ENCODE assay signal across 8 mouse cellular contexts in the genomic region with DNA sequence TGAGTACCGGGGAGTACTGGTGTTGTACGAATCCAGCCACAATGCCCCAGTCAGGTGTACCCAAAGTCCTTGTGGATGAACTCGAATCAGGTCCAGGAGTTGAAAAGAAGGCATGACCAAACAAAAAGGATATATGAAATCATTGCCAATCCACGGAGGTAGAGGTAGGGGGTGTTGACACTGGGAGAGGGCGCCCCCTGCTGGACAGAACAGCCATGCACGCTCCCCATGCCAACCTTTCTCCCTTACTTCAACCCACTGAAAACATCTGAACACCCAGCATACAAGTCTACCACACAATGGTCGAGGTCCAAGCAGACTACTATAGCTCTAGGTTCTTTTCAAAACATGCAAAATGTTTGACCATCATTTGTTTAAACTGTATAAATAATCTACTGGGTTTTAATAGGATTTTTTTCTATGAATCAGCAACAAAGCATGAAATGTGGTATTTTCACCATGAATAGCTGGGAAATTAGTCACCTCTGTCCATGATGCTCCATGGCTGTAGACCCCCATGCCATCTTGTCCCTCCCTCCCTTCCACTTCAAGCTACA. TPM values are rescaled to one million over a fixed set of nuclear protein-coding genes. Genes with fewer than 3 reads are reported as not detected.
DNase-seq lines count a peak whose midpoint lies in the region; ATAC-seq and TF ChIP-seq lines count a peak whose summit lies in the region.

No protein-coding gene starts in this region.

- no peaks in the 10 kb centered on the region for H3K9me3 ChIP-seq in kidney, embryonic 15.5 days (replicated peaks)
- H3K9me3 ChIP-seq in G1E (replicated peaks): no peaks in the 10 kb centered on the region

- no peak for ATAC-seq in kidney, embryonic 15.5 days (replicated peaks; ENCODE audit: low FRiP score)
- ATAC-seq in G1E (ENCODE audit: extremely low read depth, insufficient number of reproducible peaks, low FRiP score, poor library complexity, severe bottlenecking): no peak

- TF ChIP-seq CTCF in G1E (IDR thresholded peaks at IDR 0.05; ENCODE audit: low read depth, low read length): peak; percentile 95
- peak; percentile 96; the same call in 1 of the 2 replicates for TF ChIP-seq CTCF in gastrocnemius, adult 2 months (IDR thresholded peaks at IDR 0.05)

- H3K4me2 ChIP-seq in kidney, embryonic 15.5 days: no peak overlapping the region

- H3K4me3 ChIP-seq in kidney, embryonic 15.5 days (replicated peaks): no peak overlapping the region
- H3K4me3 ChIP-seq in G1E (ENCODE audit: low read depth, low read length): no peak overlapping the region
- H3K4me3 ChIP-seq in gastrocnemius, adult 2 months: no peak overlapping the region

- H3K27me3 ChIP-seq in kidney, embryonic 15.5 days: peaks cover 46% of the 10 kb centered on the region
- peaks cover 7% of the 10 kb centered on the region; the same call in 1 of the 2 replicates for H3K27me3 ChIP-seq in G1E (ENCODE audit: insufficient read depth, low read length)

- no peaks in the 10 kb centered on the region for H3K36me3 ChIP-seq in kidney, embryonic 15.5 days
- H3K36me3 ChIP-seq in G1E (replicated peaks): no peaks in the 10 kb centered on the region

- no peak overlapping the region for H3K9ac ChIP-seq in kidney, embryonic 15.5 days

- no peak overlapping the region for H3K27ac ChIP-seq in kidney, embryonic 15.5 days
- H3K27ac ChIP-seq in gastrocnemius, adult 2 months: no peak overlapping the region

- peak; percentile 69 for DNase-seq in kidney, adult 11 months
- peak; percentile 66 for DNase-seq in G1E (ENCODE audit: low spot score)
- peak; percentile 34 for DNase-seq in c-Kit-positive CD71-positive TER-119-positive erythroid progenitor cells, embryonic 14.5 days (ENCODE audit: low spot score)
- peak; percentile 74 for DNase-seq in gastrocnemius, adult 2 months
- DNase-seq in layer of hippocampus, adult 9-11 months: peak; percentile 51
- peak; percentile 68 for DNase-seq in mesoderm, embryonic 11.5 days (ENCODE audit: low read depth, low spot score)
- peak; percentile 52 for DNase-seq in testis, postnatal 14 days (ENCODE audit: low spot score)

- intact Hi-C loops in gastrocnemius, adult 2 months (cut with DNase I): loop anchor here (2.0 to 10.0 kb wide), 2 partner anchors 133 to 305 kb away; partner anchors contain the start of gene Pax2

- H3K4me1 ChIP-seq in kidney, embryonic 15.5 days: peaks cover 69% of the 10 kb centered on the region
- H3K4me1 ChIP-seq in G1E (ENCODE audit: insufficient read depth, low read depth, low read length): no peaks in the 10 kb centered on the region

- 24% methylated on average over 7 of the region's 7 CpGs for WGBS in kidney, embryonic 15.5 days

RNA-seq across cellular contexts. Expression of gene Slf2, which starts 43.2 kb away (rescaled TPM):
- 40.5 and 40.6 TPM in 2 replicates for polyA plus RNA-seq in kidney, embryonic 15.5 days (2015; fragmentation: Nextera tagmentation; extraction: Ambion mirVana)
- total RNA-seq in G1E (2014; fragmentation: Nextera tagmentation) (74.9 and 79.5 TPM in 2 replicates), G1E (2017) (70.0 and 79.7 TPM in 2 replicates)
- 44.1 and 48.1 TPM in 2 replicates for polyA plus RNA-seq in G1E (2012)
- total RNA-seq in gastrocnemius, adult 2 months (2021): 10 to 100 TPM; 11.9 to 14.5 TPM

Comparison
In these comparisons a context has a peak if more than half of its experiments do, and no peak if none do; other contexts are left out.
1. RNA of gene Slf2, which starts 43.2 kb away (total RNA-seq): 70.0 to 79.7 TPM in G1E; 11.9 to 14.5 TPM in gastrocnemius, adult 2 months; every median in the first group is over 4 times any median in the second.
2. Peak in every context shown above with its lines, with median percentiles within 50 percentile points of each other: DNase-seq.